Mouse (Mus musculus) cerebellum, adult (tissue): ENCODE data around the gene Pglyrp1.

ENCODE experiments used
- ATAC-seq: cut with Nextera tagmentation; 2 replicates; pipeline ENCODE4 v1.9.2; 2017; ENCODE audit warnings: mild to moderate bottlenecking, moderate library complexity, mixed read lengths; ENCODE audit not compliant: insufficient number of reproducible peaks, low FRiP score, low TSS enrichment

Gene Pglyrp1

DNA sequence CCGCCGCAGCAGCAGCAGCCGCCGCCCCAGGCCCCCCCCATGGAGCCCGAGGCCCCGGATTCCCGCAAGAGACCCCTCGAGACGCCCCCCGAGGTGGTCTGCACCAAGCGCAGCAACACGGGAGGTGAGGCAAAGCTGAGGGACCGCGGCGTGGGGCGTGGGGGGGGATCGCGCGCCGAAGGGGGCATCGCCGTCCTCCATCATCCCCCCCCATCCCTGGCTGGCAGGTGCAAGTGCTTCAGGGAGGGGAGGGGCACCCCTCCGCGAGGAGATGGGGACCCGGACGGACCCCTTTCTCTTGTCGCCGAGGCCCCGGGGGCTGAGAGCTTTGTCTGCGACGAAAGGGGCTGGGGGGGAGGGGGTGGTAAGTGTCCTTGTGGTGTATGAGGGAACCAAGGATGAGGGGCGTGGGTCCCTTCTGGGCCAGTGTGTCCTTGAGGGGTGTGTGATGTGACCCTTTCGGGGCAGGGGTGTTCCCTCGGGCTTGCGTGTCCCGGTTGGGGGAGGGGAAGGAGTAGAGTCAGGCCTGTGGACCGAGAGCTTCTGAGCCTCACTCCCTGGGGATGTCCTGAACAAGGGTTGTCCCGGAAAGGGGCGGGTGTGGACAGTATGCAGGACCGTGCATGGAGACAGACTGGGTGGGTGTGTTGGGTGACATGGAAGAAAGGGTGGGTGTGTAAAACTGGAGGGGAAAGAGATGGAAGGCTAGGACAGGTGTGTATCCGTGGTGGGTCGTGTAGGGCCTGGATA, 55.1 kb downstream of the Pglyrp1 start:
- no peak for ATAC-seq

DNA sequence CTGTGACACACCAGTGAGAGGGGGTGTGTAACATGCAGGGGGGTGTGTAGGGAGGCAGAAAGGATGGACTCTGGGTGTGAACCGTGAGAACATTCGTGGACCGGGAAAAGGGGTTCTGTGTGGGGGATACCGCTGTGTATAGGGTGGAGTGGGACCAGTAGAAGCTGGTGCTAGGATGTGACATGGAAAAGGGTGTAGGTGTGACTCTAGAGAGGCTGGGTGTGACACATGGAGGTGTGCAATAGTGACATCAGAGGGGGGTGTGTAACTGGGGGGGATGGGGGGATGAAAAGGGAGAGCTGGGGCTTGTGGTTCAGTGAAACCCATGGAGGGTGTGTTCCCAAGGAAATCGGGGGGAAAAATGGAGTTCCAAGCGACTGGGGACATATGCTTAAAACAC, 55.8 kb downstream of the Pglyrp1 start:
- no peak for ATAC-seq

DNA sequence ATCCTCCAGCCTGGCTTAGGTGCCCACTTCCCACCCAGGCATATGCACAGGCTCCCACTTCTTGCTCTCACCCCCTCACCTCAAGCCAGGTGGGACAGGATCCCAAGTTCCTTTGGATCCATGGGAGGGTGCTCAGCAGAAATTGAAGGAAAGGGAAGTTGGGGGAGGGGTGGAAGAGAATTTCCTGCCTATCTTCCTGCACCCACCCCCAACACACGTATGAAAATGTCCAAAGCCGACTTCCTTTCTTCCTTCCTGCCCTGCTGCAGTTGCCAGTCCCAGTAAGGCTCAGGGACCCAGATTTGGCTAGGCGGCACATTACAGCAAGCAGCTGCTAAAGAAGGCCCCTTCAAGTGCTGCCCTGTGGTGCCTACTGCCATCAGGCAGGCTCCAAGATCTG, 56.6 kb downstream of the Pglyrp1 start:
- no peak for ATAC-seq
